Mouse (Mus musculus): ENCODE measurements at regions not wholly inside any gene's neighbourhood (a gene's known extent, or its start where the extent isn't known, plus 50 kb on each side); places are given as distances from the start of the nearest gene placed in this dataset.

GRCm38 (mm10) chr1:112123012-112123411 lies 258.3 kb upstream of the Dsel start:
- no peak overlapping the region for H3K4me2 ChIP-seq (replicated peaks)

GRCm38 (mm10) chr1:112103451-112103850 lies 238.7 kb upstream of the Dsel start:
- Histone ChIP-seq H3K4me3 (no peak overlapping the region), H3K36me3 (no peaks in the 10 kb centered on the region), H3K4me1 (no peaks in the 10 kb centered on the region), H3K9me3 (no peaks in the 10 kb centered on the region), H3K27me3 (no peaks in the 10 kb centered on the region), H3K4me2 (replicated peaks) (no peak overlapping the region), H3K27ac (no peak overlapping the region), H3K9ac (no peak overlapping the region)
- ATAC-seq (ENCODE audit: insufficient number of reproducible peaks, insufficient read depth, low FRiP score, low TSS enrichment), result no peak
- WGBS, result 92% methylated on average over 1 of the region's 1 CpGs

More at GRCm38 (mm10) chr1:112123012-112123411, 258.3 kb upstream of the Dsel start:
- Histone ChIP-seq H3K4me1 (no peaks in the 10 kb centered on the region), H3K9ac (no peak overlapping the region), H3K4me3 (no peak overlapping the region), H3K36me3 (no peaks in the 10 kb centered on the region), H3K27me3 (no peaks in the 10 kb centered on the region), H3K9me3 (no peaks in the 10 kb centered on the region), H3K27ac (no peak overlapping the region)
- no peak for ATAC-seq (ENCODE audit: insufficient number of reproducible peaks, insufficient read depth, low FRiP score, low TSS enrichment)

GRCm38 (mm10) chr1:112059909-112060308 lies 195.2 kb upstream of the Dsel start:
- no peak overlapping the region for H3K4me2 ChIP-seq (replicated peaks)
- no peak overlapping the region for H3K4me3 ChIP-seq
- ATAC-seq (ENCODE audit: insufficient number of reproducible peaks, insufficient read depth, low FRiP score, low TSS enrichment), result 0 out of 2 replicates have a peak, but pooled peaks have one; percentile 60
- H3K36me3 ChIP-seq, result no peaks in the 10 kb centered on the region
- no peaks in the 10 kb centered on the region for H3K9me3 ChIP-seq
- H3K4me1 ChIP-seq, result no peaks in the 10 kb centered on the region
- no peaks in the 10 kb centered on the region for H3K27me3 ChIP-seq
- no peak overlapping the region for H3K9ac ChIP-seq
- H3K27ac ChIP-seq, result no peak overlapping the region

GRCm38 (mm10) chr1:112053926-112054325 lies 189.2 kb upstream of the Dsel start:
- 77% methylated on average over 6 of the region's 6 CpGs for WGBS
- ATAC-seq (ENCODE audit: insufficient number of reproducible peaks, insufficient read depth, low FRiP score, low TSS enrichment), result 0 out of 2 replicates have a peak, but pooled peaks have one; percentile 52

GRCm38 (mm10) chr1:112043061-112043460 lies 178.3 kb upstream of the Dsel start:
- no peak for ATAC-seq (ENCODE audit: insufficient number of reproducible peaks, insufficient read depth, low FRiP score, low TSS enrichment)
- Histone ChIP-seq H3K9me3 (no peaks in the 10 kb centered on the region), H3K4me2 (replicated peaks) (no peak overlapping the region), H3K9ac (no peak overlapping the region), H3K36me3 (no peaks in the 10 kb centered on the region), H3K4me3 (no peak overlapping the region), H3K27ac (no peak overlapping the region), H3K4me1 (no peaks in the 10 kb centered on the region), H3K27me3 (no peaks in the 10 kb centered on the region)

More at GRCm38 (mm10) chr1:112053926-112054325, 189.2 kb upstream of the Dsel start:
- no peaks in the 10 kb centered on the region for H3K36me3 ChIP-seq
- H3K9ac ChIP-seq, result no peak overlapping the region
- no peak overlapping the region for H3K27ac ChIP-seq
- no peak overlapping the region for H3K4me3 ChIP-seq
- no peak overlapping the region for H3K4me2 ChIP-seq (replicated peaks)
- no peaks in the 10 kb centered on the region for H3K4me1 ChIP-seq
- no peaks in the 10 kb centered on the region for H3K9me3 ChIP-seq
- no peaks in the 10 kb centered on the region for H3K27me3 ChIP-seq

- Histone ChIP-seq H3K4me3 (no peak overlapping the region), H3K4me2 (replicated peaks) (no peak overlapping the region), H3K9me3 (no peaks in the 10 kb centered on the region), H3K27me3 (no peaks in the 10 kb centered on the region), H3K4me1 (no peaks in the 10 kb centered on the region), H3K36me3 (no peaks in the 10 kb centered on the region), H3K9ac (no peak overlapping the region), H3K27ac (no peak overlapping the region)
- 0 out of 2 replicates have a peak, but pooled peaks have one; percentile 56 for ATAC-seq (ENCODE audit: insufficient number of reproducible peaks, insufficient read depth, low FRiP score, low TSS enrichment)
Measured at GRCm38 (mm10) chr1:112039878-112040277, 175.2 kb upstream of the Dsel start.

GRCm38 (mm10) chr1:112028533-112028932 lies 163.8 kb upstream of the Dsel start:
- Histone ChIP-seq H3K4me2 (replicated peaks) (no peak overlapping the region), H3K36me3 (no peaks in the 10 kb centered on the region), H3K9me3 (no peaks in the 10 kb centered on the region), H3K4me1 (no peaks in the 10 kb centered on the region), H3K4me3 (no peak overlapping the region), H3K27me3 (no peaks in the 10 kb centered on the region), H3K9ac (no peak overlapping the region), H3K27ac (no peak overlapping the region)
- no peak for ATAC-seq (ENCODE audit: insufficient number of reproducible peaks, insufficient read depth, low FRiP score, low TSS enrichment)
- WGBS, result 60% methylated on average over 5 of the region's 5 CpGs
